Mouse (Mus musculus): ENCODE data around the gene Parp11.
A peak's percentile ranks its signal among the peaks of the same experiment; 100 is the strongest.

Parp11 gene

DNA sequence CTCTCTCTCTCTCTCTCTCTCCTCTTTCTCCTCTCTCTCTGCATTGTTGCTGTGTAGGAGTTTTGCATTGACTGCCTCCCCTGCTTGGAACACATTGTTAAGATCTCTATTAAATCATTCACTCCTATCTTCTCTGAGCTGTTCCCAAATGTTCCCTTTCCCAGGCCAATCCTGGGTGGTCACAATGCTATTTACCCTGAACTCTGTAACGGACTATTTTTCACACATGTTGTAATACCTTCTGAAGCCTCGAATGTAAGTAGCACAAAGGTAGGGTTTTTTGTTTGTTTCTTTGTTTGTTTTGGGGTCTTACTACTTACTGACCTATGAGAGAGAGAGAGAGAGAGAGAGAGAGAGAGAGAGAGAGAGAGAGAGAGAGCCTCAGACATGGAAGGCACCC is 2.2 kb downstream of the Parp11 start:
- no peak for DNase-seq (ENCODE audit: extremely low spot score)

DNA sequence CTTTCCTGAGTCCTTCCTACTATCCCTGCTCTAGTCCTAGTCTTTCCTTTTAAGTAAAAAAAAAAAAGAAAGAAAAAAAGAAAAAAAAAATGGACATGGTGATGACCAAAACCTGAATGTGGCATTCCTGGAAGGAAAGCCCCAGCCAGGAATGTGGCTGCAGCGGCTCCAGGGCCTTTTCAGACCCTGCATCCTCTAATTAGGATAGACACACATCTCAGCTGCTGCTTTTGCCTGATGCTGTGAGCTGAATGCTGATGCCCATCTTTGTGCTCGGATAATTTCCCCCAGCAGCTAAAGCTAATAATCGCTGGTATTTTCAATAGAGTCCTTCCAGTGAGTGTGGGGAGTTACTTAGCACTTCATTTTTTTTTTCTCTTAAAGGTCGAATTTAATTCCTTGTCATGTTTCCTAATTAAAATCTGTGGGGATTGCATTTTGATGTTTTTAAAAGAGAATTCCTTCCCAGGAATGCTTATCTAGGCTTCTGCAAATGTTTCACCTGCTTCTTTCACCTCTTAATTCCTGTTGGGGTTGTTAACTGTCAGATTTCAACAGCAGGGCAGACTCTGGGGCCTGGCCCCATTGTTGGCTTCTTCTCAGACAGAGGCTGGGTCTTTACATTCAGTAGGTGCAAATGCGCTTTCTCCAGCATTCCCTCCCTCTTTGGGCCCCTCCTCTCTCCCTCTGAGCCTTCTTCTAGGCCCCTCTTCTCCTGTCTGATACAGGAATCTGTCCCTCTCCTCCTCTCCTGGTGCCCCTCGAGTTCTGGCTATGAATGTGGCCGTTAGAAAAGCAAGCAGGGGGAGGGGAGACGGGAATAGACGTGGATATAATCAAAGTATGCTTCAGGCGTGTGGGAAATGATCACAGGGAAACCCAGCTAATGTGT is 3.1 kb downstream of the Parp11 start:
- no peak for DNase-seq (ENCODE audit: extremely low spot score)

DNA sequence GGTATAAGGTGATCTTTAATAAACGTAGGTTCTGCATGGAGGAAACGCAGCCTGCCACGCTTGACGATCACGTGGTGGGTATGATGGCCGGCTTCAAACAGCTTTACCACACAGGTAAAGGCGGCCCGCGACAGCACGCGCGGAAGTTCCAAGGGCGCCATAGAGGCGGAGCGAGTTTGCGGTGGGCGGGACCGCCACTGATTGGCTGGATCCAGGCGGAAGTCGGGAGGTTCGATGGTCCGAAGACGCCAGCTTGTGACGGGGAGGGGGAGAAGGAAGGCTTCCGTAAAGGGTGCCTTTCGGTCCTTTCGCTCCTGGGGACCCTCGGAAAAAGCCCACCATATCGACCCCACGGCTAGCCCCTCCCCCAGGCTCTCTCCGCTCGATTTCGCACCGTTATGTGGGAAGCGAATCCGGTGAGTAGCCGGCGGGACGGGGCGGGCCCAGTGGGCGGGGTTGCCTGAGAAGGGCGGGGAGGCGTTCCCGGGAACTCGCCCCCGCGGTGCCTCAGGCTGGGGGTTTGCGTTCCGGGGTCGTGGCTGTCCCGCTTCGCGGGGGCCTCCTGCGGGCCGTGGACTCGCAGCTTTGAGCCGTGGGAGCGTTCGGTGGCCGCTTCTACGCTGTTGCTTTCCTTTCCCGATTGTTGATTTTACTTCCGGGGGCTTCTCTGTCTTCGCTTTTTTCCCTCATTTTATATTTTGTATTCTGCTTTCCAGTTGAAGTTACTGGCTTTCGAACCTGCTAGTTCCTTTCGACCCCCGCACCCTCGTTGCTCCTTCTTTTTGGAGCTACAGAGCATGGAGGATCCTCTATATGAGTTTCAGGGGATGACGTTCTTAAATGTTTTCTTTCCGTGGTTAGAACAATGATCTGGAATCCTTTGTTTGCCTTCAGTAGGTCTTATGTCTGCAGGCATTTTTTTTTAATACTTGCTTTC is 7.0 kb downstream of the Parp11 start:
- DNase-seq (ENCODE audit: extremely low spot score): peak; percentile 93

DNA sequence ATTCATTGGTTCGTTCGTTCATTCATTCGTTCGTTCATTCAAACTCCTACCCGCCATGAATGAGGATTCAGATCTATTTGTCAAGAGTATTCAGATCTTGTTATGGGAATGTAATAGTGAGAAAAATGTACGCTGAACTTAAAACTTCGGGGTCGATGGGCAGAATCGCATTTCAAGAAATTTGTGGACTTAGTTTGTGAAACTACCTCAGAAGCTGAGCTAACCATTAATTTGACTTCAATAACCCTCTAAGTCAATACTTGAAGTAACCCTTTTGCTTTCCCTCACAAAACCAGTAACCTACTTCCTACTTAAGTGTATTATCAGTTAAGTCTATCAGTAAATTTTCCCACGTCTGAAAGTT is 7.7 kb downstream of the Parp11 start:
- no peak for DNase-seq (ENCODE audit: extremely low spot score)

- DNase-seq (ENCODE audit: extremely low spot score): no peak
Measured at GRCm38 (mm10) chr6:127454809-127455208, 8.2 kb downstream of the Parp11 start.

DNA sequence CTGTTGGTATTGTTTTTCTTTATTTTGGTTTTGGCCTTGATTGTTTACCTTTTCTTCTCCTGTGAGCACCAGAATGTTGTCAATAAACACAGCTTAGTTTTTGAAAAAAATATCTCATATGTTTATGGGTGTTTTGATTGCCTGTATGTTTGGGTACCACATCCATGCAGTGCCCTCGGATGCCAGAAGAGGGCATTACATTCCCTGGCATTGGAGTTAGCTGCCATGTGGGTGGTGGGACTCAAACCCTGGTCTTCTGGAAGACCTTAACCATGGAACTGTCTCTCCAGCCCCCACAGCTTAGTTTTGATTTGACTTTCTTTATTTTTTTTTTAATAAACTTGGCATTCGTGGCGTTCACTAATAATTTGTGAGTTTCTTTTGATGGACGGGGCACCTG is 8.8 kb downstream of the Parp11 start:
- DNase-seq (ENCODE audit: extremely low spot score): no peak

DNA sequence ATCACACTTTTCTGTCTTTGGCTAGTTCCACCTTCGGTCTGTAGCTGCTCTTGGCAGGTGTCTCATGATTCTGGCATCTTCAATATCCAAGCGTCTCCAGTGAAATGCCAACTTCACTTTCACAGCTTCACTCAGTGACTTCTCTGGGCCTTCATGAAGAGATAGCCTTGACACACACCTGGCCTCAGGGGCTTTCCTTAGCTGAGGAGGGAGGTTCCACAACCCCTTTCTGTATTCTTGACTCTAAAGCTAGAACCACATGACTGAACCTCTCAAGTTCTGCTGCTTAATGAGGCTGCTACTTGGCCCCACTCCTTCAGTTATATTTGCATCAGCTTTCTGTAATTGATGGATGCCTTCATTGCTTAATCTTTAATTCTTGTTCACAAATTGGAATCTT is 10.1 kb downstream of the Parp11 start:
- DNase-seq (ENCODE audit: extremely low spot score): no peak

DNA sequence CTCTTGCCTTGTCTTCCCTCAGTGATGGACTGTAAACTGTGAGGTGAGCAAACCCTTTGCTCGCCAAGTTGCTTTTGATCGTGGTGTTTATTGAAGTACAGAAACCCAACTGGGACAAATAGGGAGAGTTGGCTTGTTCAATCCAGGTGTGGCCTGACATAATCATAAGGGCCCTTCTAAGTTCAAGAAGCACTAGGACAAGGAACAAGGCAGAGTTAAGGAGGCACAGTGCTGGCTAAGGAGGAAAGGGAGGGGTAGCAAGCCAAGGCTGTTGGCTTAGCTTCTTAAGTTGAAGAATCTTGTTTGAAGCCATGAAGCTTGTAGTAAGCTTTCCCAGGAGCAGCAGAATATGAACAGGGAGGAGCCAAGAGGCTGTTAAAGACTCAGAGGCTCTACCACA is 13.1 kb downstream of the Parp11 start:
- no peak for DNase-seq (ENCODE audit: extremely low spot score)

DNA sequence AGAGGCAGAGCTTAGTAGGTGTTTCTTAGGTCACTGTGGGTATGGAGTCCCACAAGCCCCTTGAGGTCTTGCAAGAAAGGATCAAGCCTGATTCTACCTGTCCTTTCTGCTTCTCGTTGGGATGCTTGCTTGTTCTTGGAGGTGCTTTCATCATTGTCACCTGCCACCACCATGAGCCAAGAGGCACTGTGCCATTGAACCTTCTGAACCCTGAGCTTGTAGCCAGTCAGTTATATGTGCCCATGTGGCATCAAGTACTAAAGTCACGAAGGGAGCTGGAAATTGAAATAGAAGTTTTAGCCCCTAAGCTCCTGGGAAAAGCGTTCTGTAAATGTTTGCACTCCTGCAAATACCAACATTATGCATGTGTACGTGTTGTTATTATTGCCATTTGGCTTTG is 14.9 kb downstream of the Parp11 start:
- no peak for DNase-seq (ENCODE audit: extremely low spot score)

DNA sequence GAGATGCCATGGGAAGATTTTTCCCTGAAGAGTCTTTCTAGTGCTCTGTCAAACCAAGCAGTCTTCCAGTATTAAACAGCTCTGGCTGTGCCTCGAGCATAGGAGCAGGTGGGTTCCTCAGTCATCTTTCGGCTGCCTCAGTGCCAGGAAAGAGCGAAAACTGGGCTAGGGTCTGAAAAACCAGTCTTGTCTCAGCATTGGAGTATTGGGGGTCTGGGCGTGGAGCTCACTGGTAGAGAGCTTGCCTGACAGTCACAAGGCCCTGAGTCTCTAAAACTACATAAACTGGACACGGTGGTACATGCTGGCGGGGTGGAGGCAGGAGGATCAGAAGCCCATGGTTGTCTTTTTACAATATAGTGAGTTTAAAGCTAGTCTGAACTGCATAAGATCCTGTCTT is 15.6 kb downstream of the Parp11 start:
- DNase-seq (ENCODE audit: extremely low spot score): no peak

GRCm38 (mm10) chr6:127463273-127464001 is 16.8 kb downstream of the Parp11 start:
- no peak for DNase-seq (ENCODE audit: extremely low spot score)

GRCm38 (mm10) chr6:127464523-127464922 is 17.9 kb downstream of the Parp11 start:
- DNase-seq (ENCODE audit: extremely low spot score): no peak

GRCm38 (mm10) chr6:127466749-127467310 is 20.2 kb downstream of the Parp11 start:
- no peak for DNase-seq (ENCODE audit: extremely low spot score)

DNA sequence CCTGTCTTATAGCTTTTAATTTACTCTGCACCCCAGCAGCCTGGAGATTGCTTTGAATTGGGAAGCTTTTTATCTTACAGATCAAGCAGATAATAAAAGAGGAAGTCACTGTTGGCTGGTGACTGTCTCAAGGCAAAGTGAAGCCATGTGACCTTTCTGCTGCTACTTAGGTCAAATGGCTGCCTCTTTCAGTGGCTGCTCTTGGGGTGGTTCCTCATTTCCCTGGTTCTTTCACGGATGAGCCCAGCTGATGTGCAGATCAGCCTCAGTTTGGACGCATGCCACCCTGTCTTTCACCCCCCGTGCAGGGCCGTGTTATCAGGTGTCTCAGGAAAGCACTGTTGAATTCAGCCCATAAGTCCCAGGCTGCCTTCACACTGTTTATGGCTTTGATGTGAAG is 25.4 kb downstream of the Parp11 start:
- DNase-seq (ENCODE audit: extremely low spot score): no peak

DNA sequence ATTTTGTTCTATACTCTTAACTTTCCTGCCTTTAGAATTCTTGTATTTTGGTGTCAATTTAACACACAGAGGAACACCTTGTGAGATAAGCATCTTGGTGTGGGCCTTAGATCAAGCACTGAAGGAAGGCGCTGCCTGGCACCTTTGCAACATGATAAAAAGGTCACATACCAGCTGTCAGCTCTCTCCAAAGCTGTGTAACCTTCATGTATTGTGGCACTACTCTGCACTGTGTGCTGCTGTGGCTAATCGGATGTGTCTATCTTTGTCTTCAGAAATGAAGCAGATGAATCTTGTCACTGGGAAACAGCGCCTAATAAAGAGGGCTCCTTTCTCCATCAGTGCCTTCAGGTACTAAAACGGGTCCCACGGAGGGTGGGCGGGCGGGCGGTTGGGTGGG is 27.3 kb downstream of the Parp11 start:
- no peak for DNase-seq (ENCODE audit: extremely low spot score)

- no peak for DNase-seq (ENCODE audit: extremely low spot score)
Measured at GRCm38 (mm10) chr6:127475231-127475630, 28.6 kb downstream of the Parp11 start.

GRCm38 (mm10) chr6:127491046-127491445 is 44.4 kb downstream of the Parp11 start:
- no peak for DNase-seq (ENCODE audit: extremely low spot score)

- no peak for DNase-seq (ENCODE audit: extremely low spot score)
Measured at GRCm38 (mm10) chr6:127492561-127492960, 45.9 kb downstream of the Parp11 start.

DNA sequence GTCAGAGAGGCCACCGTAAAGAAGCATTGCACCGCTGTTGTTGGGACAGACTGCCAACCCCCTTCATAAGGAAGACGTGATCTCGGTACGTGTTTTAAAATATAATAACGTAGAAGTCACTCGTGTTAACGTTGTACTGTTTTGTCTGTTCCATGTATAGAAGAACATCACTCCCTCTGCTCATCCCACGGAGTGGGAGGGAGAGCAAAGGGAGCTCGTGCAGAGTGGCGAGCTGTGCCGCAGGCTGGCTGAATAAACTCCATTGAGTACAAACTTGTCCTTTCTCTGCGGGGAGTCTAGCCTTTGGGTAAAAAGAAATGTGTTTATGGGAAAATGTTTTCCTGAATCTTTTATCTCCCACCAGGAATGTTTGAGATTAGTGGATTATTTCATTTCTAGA is 47.1 kb downstream of the Parp11 start:
- DNase-seq (ENCODE audit: extremely low spot score): no peak

DNA sequence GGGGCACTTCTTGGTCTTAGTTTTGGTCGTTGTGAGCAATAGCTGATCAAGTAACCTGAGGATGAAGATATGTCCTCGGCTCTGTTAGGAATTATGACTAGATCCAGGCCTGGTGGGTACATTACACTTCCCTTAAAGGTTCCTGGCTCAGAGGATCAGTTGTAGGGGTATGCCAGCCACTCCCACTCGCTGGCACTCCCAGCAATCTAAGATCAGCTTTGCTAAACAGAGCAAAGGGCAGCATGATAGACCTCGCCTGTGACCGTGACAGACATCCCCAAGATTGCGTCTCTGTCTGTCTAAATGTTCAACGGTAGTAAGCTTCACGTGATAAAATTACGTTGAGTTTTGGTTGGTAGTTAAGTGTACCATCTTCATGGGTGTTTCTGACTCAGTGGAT is 47.7 kb downstream of the Parp11 start:
- DNase-seq (ENCODE audit: extremely low spot score): no peak

GRCm38 (mm10) chr6:127495251-127495650 is 48.6 kb downstream of the Parp11 start:
- no peak for DNase-seq (ENCODE audit: extremely low spot score)

- DNase-seq (ENCODE audit: extremely low spot score): no peak
Measured at GRCm38 (mm10) chr6:127495876-127496275, 49.2 kb downstream of the Parp11 start.

Data from embryo, embryonic 9.5 days (tissue).